Mouse (Mus musculus) ovary, postnatal 10 days (tissue): ENCODE data around the gene H6pd.

Experiments
- DNase-seq: peaks from one replicate; pipeline ENCODE4 v3.0.0; 2022; ENCODE audit warnings: low spot score

The H6pd gene

GRCm38 (mm10) chr4:149942831-149943741 lies 65.7 kb downstream of the H6pd start:
- DNase-seq = no peak

- DNase-seq = no peak
These were observed 67.6 kb downstream of the H6pd start for GRCm38 (mm10) chr4:149941067-149941755.

- no peak for DNase-seq
These were observed 70.1 kb downstream of the H6pd start for GRCm38 (mm10) chr4:149938701-149939100.

- DNase-seq = no peak
These were observed 71.9 kb downstream of the H6pd start for GRCm38 (mm10) chr4:149936921-149937320.

DNA sequence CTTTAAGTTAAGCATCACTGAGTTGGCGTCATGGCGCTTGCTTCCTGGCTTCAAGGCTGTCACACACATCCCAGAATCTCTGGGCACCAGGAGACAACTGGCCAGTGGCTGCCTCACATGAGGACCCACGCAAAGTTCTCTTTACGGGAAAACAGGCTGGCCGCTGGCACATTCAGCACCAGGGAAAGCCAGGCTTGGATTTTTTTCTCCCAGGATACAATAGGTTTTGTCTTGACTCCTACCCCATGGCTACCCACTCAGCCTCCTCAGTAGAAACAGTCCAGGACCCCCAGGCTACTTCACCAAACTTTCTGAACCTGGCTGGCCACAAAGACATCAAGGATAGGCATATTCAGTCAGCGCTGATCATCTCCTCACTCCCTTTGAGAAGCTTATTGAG lies 73.4 kb downstream of the H6pd start:
- DNase-seq = no peak

DNA sequence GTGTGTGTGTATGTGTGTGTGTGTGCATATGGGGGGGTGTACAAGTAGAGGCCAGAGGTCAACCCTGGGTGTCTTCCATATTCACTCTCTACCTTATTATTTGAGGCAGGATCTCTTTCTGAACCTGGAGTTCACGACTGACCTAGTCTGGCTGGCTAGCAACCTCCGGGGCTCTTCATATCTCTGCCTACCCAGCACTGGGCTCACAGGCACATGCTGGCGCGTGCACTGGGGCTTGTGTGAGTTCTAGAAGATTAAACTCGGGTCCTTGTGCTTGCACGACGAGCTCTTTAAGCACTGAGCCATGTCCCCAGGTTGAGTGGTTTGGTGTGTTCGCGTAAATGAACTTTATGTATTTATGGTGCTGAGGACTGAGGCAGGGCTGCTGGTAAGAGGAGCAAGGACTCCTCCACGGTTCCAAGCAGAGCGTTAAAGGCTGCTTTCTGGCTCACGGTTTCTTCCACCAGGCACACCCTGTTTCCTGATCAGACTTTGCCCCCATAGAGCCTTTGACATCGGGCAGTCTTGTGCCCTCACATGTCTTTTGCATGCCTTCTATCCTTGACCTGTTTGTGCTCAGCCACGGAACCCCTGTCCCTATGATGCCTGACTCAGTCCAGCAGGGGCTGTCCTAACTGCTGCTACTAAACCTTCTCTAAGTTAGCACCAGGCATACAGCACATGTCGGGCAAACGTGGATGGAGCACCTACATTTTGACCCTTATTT lies 75.1 kb downstream of the H6pd start:
- DNase-seq = no peak

DNA sequence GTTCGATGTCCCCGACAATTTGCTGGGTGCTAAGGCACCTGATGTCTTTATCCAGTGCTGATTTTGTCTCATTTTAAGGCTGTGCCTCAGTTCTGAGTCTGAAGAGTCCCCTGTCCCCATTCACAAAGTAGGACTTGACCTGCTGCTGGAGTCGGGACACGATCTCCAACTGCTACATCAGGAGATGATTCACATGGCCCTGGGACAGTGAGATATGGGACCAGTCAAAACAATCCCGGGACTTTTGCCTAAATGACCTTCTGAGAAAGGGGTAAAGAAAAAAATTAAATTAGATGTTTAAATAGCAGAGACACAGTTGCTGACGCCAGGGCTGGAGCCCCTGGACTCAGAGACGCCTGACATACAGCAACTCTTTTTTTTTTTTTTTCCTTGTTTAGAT lies 75.8 kb downstream of the H6pd start:
- DNase-seq = no peak

DNA sequence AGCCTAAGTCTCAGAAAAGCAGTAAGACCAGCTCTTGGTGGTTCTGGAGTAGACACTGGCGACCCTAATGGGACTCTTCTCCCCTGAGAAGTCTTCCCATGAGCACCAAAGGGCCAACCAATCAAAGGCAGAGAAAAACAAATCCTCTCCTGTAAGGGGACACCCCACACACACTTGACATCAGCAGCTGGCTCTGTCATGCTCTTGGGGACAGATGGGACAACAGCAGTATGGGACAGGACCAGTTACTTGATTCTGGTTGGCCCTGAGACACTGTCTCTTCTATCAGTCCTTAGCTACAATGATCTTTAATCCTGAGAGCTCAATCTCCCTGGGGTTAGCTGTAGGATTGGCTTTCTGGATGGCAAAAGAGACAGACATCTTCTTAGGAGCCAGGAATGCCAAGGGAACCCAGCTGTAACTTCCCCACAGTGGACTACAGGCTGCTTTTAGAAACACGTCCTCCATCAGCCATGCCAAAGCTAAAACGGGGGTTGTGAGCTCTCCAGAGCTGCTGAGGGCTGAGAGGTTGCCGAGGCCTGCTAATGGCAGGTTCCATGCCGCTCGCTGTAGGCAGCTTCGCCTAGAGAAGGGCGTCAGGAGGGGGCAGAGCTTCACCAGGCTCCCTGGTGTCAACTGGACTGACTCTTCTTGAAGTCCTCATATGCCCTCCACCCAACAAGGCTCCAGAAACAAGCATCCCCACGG lies 76.6 kb downstream of the H6pd start:
- DNase-seq = no peak

- no peak for DNase-seq
These were observed 78.1 kb downstream of the H6pd start for GRCm38 (mm10) chr4:149930755-149931154.
